Mouse (Mus musculus): Measurements from ENCODE around the gene Baz2b. TPM values are rescaled to one million over a fixed set of nuclear protein-coding genes. Genes with fewer than 3 reads are reported as not detected.
A peak's percentile ranks its signal among the peaks of the same experiment; 100 is the strongest.

The Baz2b gene
- polyA plus RNA-seq, 1 experiment from 2014 or later, result 64.6 TPM

- H3K9ac ChIP-seq, result no peak overlapping the region
- H3K36me3 ChIP-seq, result peaks cover 11% of the 10 kb centered on the region
- H3K4me2 ChIP-seq (replicated peaks), result no peak overlapping the region
- ATAC-seq (ENCODE audit: low FRiP score, low read depth), result no peak
- H3K9me3 ChIP-seq, result peaks cover 4% of the 10 kb centered on the region
- no peaks in the 10 kb centered on the region for H3K27me3 ChIP-seq
- peaks cover 24% of the 10 kb centered on the region for H3K4me1 ChIP-seq
- H3K27ac ChIP-seq, result no peak overlapping the region; the same call in 1 of the 2 replicates
- H3K4me3 ChIP-seq, result no peak overlapping the region
- 81% methylated on average over 12 of the region's 12 CpGs for WGBS
These were observed 95.7 kb downstream of the Baz2b start for GRCm38 (mm10) chr2:60113661-60114560.

- Histone ChIP-seq H3K27ac (no peak overlapping the region), H3K4me1 (peaks cover 15% of the 10 kb centered on the region), H3K4me2 (replicated peaks) (no peak overlapping the region), H3K9ac (no peak overlapping the region), H3K4me3 (no peak overlapping the region), H3K9me3 (peaks cover 4% of the 10 kb centered on the region), H3K27me3 (no peaks in the 10 kb centered on the region), H3K36me3 (peaks cover 11% of the 10 kb centered on the region)
- ATAC-seq (ENCODE audit: low FRiP score, low read depth), result no peak
- WGBS, result 88% methylated on average over 2 of the region's 2 CpGs
These were observed 97.5 kb downstream of the Baz2b start for GRCm38 (mm10) chr2:60112116-60112515.

GRCm38 (mm10) chr2:60109001-60109400 lies 100.6 kb downstream of the Baz2b start:
- no peak overlapping the region for H3K4me3 ChIP-seq
- no peaks in the 10 kb centered on the region; the same call in 1 of the 2 replicates for H3K4me1 ChIP-seq
- no peak overlapping the region for H3K4me2 ChIP-seq (replicated peaks)
- no peak overlapping the region for H3K9ac ChIP-seq
- H3K27me3 ChIP-seq, result no peaks in the 10 kb centered on the region
- 91% methylated on average over 3 of the region's 3 CpGs for WGBS
- peaks cover 4% of the 10 kb centered on the region for H3K9me3 ChIP-seq
- H3K36me3 ChIP-seq, result peaks cover 11% of the 10 kb centered on the region
- H3K27ac ChIP-seq, result no peak overlapping the region
- no peak for ATAC-seq (ENCODE audit: low FRiP score, low read depth)

GRCm38 (mm10) chr2:60096625-60097024 lies 113.0 kb downstream of the Baz2b start:
- ATAC-seq (ENCODE audit: low FRiP score, low read depth), result no peak
- Histone ChIP-seq H3K4me2 (replicated peaks) (no peak overlapping the region), H3K9me3 (no peaks in the 10 kb centered on the region), H3K4me1 (no peaks in the 10 kb centered on the region), H3K9ac (no peak overlapping the region), H3K4me3 (no peak overlapping the region), H3K27ac (no peak overlapping the region), H3K27me3 (no peaks in the 10 kb centered on the region), H3K36me3 (0 out of 2 replicates have a peak, but pooled peaks cover 8% of the 10 kb centered on the region)
- WGBS, result 95% methylated on average over 4 of the region's 4 CpGs

- Histone ChIP-seq H3K4me2 (replicated peaks) (no peak overlapping the region), H3K36me3 (0 out of 2 replicates have a peak, but pooled peaks cover 4% of the 10 kb centered on the region), H3K27me3 (no peaks in the 10 kb centered on the region), H3K9me3 (no peaks in the 10 kb centered on the region), H3K9ac (no peak overlapping the region), H3K27ac (no peak overlapping the region), H3K4me3 (no peak overlapping the region), H3K4me1 (peaks cover 17% of the 10 kb centered on the region)
- ATAC-seq (ENCODE audit: low FRiP score, low read depth), result no peak
- WGBS, result 82% methylated on average over 6 of the region's 6 CpGs
These were observed 119.4 kb downstream of the Baz2b start for GRCm38 (mm10) chr2:60090280-60090679.

GRCm38 (mm10) chr2:60089528-60090247 lies 120.0 kb downstream of the Baz2b start:
- no peaks in the 10 kb centered on the region for H3K27me3 ChIP-seq
- peaks cover 17% of the 10 kb centered on the region for H3K4me1 ChIP-seq
- 0 out of 2 replicates have a peak, but pooled peaks cover 4% of the 10 kb centered on the region for H3K36me3 ChIP-seq
- no peak overlapping the region for H3K9ac ChIP-seq
- no peak overlapping the region for H3K4me2 ChIP-seq (replicated peaks)
- no peak for ATAC-seq (ENCODE audit: low FRiP score, low read depth)
- 52% methylated on average over 15 of the region's 15 CpGs for WGBS
- no peaks in the 10 kb centered on the region for H3K9me3 ChIP-seq
- H3K27ac ChIP-seq, result no peak overlapping the region
- no peak overlapping the region for H3K4me3 ChIP-seq

GRCm38 (mm10) chr2:60088785-60089527 lies 120.7 kb downstream of the Baz2b start:
- H3K36me3 ChIP-seq, result 0 out of 2 replicates have a peak, but pooled peaks cover 4% of the 10 kb centered on the region

GRCm38 (mm10) chr2:60086197-60086903 lies 123.3 kb downstream of the Baz2b start:
- peak; percentile 66 for ATAC-seq (ENCODE audit: low FRiP score, low read depth)
- Histone ChIP-seq H3K4me2 (replicated peaks) (no peak overlapping the region), H3K9me3 (no peaks in the 10 kb centered on the region), H3K27me3 (no peaks in the 10 kb centered on the region), H3K4me3 (no peak overlapping the region), H3K27ac (peak overlapping the region; percentile 12; the same call in 1 of the 2 replicates), H3K36me3 (0 out of 2 replicates have a peak, but pooled peaks cover 4% of the 10 kb centered on the region), H3K4me1 (peaks cover 31% of the 10 kb centered on the region), H3K9ac (no peak overlapping the region)
- 36% methylated on average over 8 of the region's 8 CpGs for WGBS

More at GRCm38 (mm10) chr2:60088785-60089527, 120.7 kb downstream of the Baz2b start:
- Histone ChIP-seq H3K27ac (no peak overlapping the region), H3K4me3 (no peak overlapping the region), H3K4me2 (replicated peaks) (no peak overlapping the region), H3K9me3 (no peaks in the 10 kb centered on the region), H3K4me1 (peaks cover 17% of the 10 kb centered on the region), H3K27me3 (no peaks in the 10 kb centered on the region), H3K9ac (no peak overlapping the region)
- WGBS, result 84% methylated on average over 14 of the region's 14 CpGs
- no peak for ATAC-seq (ENCODE audit: low FRiP score, low read depth)

GRCm38 (mm10) chr2:60084823-60085222 lies 124.8 kb downstream of the Baz2b start:
- WGBS, result 93% methylated on average over 1 of the region's 1 CpGs
- ATAC-seq (ENCODE audit: low FRiP score, low read depth), result no peak

GRCm38 (mm10) chr2:60082984-60083636 lies 126.5 kb downstream of the Baz2b start:
- no peak for ATAC-seq (ENCODE audit: low FRiP score, low read depth)
- Histone ChIP-seq H3K4me2 (replicated peaks) (no peak overlapping the region), H3K9me3 (no peaks in the 10 kb centered on the region), H3K4me1 (peaks cover 30% of the 10 kb centered on the region), H3K4me3 (no peak overlapping the region), H3K36me3 (no peaks in the 10 kb centered on the region), H3K27ac (no peak overlapping the region), H3K9ac (no peak overlapping the region), H3K27me3 (no peaks in the 10 kb centered on the region)
- WGBS, result 41% methylated on average over 7 of the region's 7 CpGs

More at GRCm38 (mm10) chr2:60084823-60085222, 124.8 kb downstream of the Baz2b start:
- H3K4me2 ChIP-seq (replicated peaks), result no peak overlapping the region
- H3K9me3 ChIP-seq, result no peaks in the 10 kb centered on the region
- H3K4me3 ChIP-seq, result no peak overlapping the region
- no peak overlapping the region for H3K9ac ChIP-seq
- no peaks in the 10 kb centered on the region for H3K27me3 ChIP-seq
- 0 out of 2 replicates have a peak, but pooled peaks cover 4% of the 10 kb centered on the region for H3K36me3 ChIP-seq
- no peak overlapping the region for H3K27ac ChIP-seq
- peaks cover 32% of the 10 kb centered on the region for H3K4me1 ChIP-seq

- H3K36me3 ChIP-seq, result no peaks in the 10 kb centered on the region
- H3K4me1 ChIP-seq, result peaks cover 31% of the 10 kb centered on the region
- H3K4me3 ChIP-seq, result no peak overlapping the region
- H3K4me2 ChIP-seq (replicated peaks), result no peak overlapping the region
- H3K9ac ChIP-seq, result no peak overlapping the region
- no peaks in the 10 kb centered on the region for H3K27me3 ChIP-seq
- H3K27ac ChIP-seq, result no peak overlapping the region
- ATAC-seq (ENCODE audit: low FRiP score, low read depth), result no peak
- WGBS, result 82% methylated on average over 4 of the region's 4 CpGs
- no peaks in the 10 kb centered on the region for H3K9me3 ChIP-seq
These were observed 127.4 kb downstream of the Baz2b start for GRCm38 (mm10) chr2:60082225-60082624.
